Mouse (Mus musculus): Measurements from ENCODE around the gene Slc47a1.
"Not testable (repeated sequence)": the region's sequence is repeated elsewhere in the genome, so short reads cannot be mapped to it uniquely, and the experiment has no call there.

Slc47a1 gene

GRCm38 (mm10) chr11:61377881-61378613, at the start of gene Slc47a1:
Gene Slc47a1 (minus strand): TSS chr11:61378345.
- no peak for DNase-seq

GRCm38 (mm10) chr11:61419253-61419652, 41.1 kb upstream of the Slc47a1 start:
- no peak for DNase-seq

- peak; percentile 84 for DNase-seq
These were observed 39.9 kb upstream of the Slc47a1 start for GRCm38 (mm10) chr11:61417945-61418551.

- peak; percentile 45 for DNase-seq
These were observed 38.4 kb upstream of the Slc47a1 start for GRCm38 (mm10) chr11:61416540-61416939.

GRCm38 (mm10) chr11:61415444-61415843, 37.3 kb upstream of the Slc47a1 start:
- no peak for DNase-seq

- DNase-seq = peak; percentile 12
These were observed 36.4 kb upstream of the Slc47a1 start for GRCm38 (mm10) chr11:61414560-61414959.

- no peak for DNase-seq
These were observed 35.3 kb upstream of the Slc47a1 start for GRCm38 (mm10) chr11:61413411-61413810.

GRCm38 (mm10) chr11:61411809-61412208, 33.7 kb upstream of the Slc47a1 start:
- DNase-seq = no peak

GRCm38 (mm10) chr11:61411221-61411620, 33.1 kb upstream of the Slc47a1 start:
- DNase-seq = peak; percentile 12

GRCm38 (mm10) chr11:61410129-61410528, 32.0 kb upstream of the Slc47a1 start:
- peak; percentile 87 for DNase-seq

GRCm38 (mm10) chr11:61409051-61409450, 30.9 kb upstream of the Slc47a1 start:
- DNase-seq = no peak

GRCm38 (mm10) chr11:61408184-61409027, 30.3 kb upstream of the Slc47a1 start:
- DNase-seq = peak; percentile 62

GRCm38 (mm10) chr11:61407638-61408183, 29.6 kb upstream of the Slc47a1 start:
- DNase-seq = peak; percentile 86

- no peak for DNase-seq
These were observed 23.6 kb upstream of the Slc47a1 start for GRCm38 (mm10) chr11:61401794-61402193.

- no peak for DNase-seq
These were observed 22.7 kb upstream of the Slc47a1 start for GRCm38 (mm10) chr11:61400681-61401346.

GRCm38 (mm10) chr11:61397423-61398043, 19.4 kb upstream of the Slc47a1 start:
- DNase-seq = not testable (repeated sequence)

GRCm38 (mm10) chr11:61388936-61389335, 10.8 kb upstream of the Slc47a1 start:
- no peak for DNase-seq

GRCm38 (mm10) chr11:61388012-61388411, 9.9 kb upstream of the Slc47a1 start:
- DNase-seq = peak; percentile 81

GRCm38 (mm10) chr11:61387233-61387632, 9.1 kb upstream of the Slc47a1 start:
- no peak for DNase-seq

GRCm38 (mm10) chr11:61385725-61386124, 7.6 kb upstream of the Slc47a1 start:
- DNase-seq = no peak

GRCm38 (mm10) chr11:61381272-61381671, 3.1 kb upstream of the Slc47a1 start:
- DNase-seq = no peak

- DNase-seq = no peak
These were observed 506 bp upstream of the Slc47a1 start for GRCm38 (mm10) chr11:61378651-61379050.
